Mouse (Mus musculus): Measurements from ENCODE around the gene Lrrc26. TPM values are rescaled to one million over a fixed set of nuclear protein-coding genes. Genes with fewer than 3 reads are reported as not detected.
A peak's percentile ranks its signal among the peaks of the same experiment; 100 is the strongest.

The Lrrc26 gene
- polyA plus RNA-seq, 1 experiment from 2014 or later, result 0.23 TPM

DNA sequence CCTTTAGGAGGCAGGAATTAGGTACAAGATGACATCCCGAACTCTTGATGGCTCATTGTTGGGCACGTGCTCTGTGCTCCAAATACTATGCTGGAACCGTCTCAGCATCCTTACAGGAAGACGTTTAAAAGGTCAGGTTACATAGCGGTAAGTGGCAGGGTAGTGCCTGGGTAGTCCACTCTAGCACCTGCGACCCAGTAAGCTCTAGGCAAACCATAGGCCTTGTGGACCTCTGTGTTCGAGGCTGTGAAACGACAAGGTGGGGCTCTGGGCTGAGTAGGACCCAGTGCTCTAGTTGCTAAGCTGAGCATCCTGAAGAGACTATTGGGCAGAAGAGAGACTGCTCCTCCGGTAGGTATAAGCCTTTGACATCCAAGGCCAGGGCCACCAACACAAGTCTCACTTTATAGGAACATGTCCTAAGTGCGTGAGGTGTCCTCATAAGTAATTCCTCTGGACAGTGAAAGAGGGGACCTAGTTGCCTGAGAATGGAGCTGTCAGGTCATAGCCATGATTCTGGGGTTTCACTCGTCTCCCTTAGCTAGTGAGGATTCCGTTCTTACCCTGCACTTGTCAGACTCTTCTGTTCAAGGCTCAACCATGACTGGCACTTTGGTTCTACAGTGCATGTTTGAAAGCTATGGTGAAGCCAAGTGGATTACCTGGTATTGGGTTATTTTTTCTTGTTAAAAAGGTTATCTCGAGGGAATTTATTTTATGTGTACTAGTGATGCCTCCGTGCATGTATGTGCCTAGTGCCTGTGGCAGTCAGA is 16.1 kb downstream of the Lrrc26 start:
- Histone ChIP-seq H3K4me3 (peak overlapping the region; percentile 44), H3K9ac (peak overlapping the region; percentile 62), H3K4me2 (peak overlapping the region; percentile 77), H3K27me3 (replicated peaks) (peaks cover 50% of the 10 kb centered on the region), H3K36me3 (replicated peaks) (peaks cover 9% of the 10 kb centered on the region; the same call in 1 of the 2 replicates), H3K4me1 (peaks cover 17% of the 10 kb centered on the region), H3K27ac (peak overlapping the region; percentile 73), H3K9me3 (no peaks in the 10 kb centered on the region)
- 50% methylated on average over 14 of the region's 14 CpGs for WGBS
- peak; percentile 12; the same call in 1 of the 2 replicates for ATAC-seq (replicated peaks)

DNA sequence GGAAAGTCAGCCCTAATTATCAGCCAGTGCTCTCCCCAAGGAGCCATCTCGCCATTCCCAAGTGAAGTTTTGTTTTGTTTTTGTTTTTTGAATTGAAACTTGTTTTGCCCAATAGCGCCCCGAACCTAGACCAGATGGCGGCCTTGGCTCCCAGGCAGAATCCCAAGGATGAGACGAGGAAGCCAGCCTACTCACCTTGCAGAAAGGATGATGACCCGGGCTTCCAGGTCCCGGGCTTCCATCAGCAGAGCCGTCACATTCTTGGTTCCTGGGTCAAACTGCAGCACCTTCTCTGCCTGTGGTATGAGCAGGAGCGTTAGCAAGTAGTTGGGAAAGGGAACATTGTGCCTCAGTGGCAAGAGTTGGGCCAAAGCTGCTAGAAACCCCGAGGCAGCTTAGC is 20.5 kb downstream of the Lrrc26 start:
- H3K27me3 ChIP-seq (replicated peaks), result peaks cover 87% of the 10 kb centered on the region
- no peaks in the 10 kb centered on the region for H3K9me3 ChIP-seq
- no peak for ATAC-seq (replicated peaks)
- no peak overlapping the region for H3K4me2 ChIP-seq
- H3K36me3 ChIP-seq (replicated peaks), result peaks cover 22% of the 10 kb centered on the region; the same call in 1 of the 2 replicates
- 58% methylated on average over 10 of the region's 10 CpGs for WGBS
- H3K4me3 ChIP-seq, result no peak overlapping the region
- no peak overlapping the region for H3K27ac ChIP-seq
- peaks cover 6% of the 10 kb centered on the region for H3K4me1 ChIP-seq
- no peak overlapping the region for H3K9ac ChIP-seq

DNA sequence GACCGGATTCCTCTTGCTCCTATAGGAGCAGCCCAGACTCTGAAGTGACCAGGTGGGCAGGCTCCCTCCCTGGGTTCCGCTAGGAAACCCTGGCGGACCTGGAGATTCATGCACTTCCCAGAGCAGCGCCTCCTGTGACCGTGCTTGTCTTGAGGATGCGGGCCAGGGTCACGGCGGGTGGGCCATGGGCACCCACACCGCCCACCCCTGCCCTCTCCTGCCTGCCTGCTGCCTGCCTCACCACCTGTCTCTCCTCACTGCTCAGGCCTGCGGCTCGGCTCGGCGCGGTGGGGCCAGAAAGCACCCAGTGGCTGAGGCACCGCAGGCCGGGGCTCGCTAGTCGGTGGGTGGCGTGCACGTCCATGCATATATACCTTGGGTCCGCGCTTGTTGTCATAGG is 21.3 kb downstream of the Lrrc26 start:
- H3K27me3 ChIP-seq (replicated peaks), result peaks cover 95% of the 10 kb centered on the region
- H3K36me3 ChIP-seq (replicated peaks), result peaks cover 22% of the 10 kb centered on the region; the same call in 1 of the 2 replicates
- H3K4me1 ChIP-seq, result no peaks in the 10 kb centered on the region
- H3K9me3 ChIP-seq, result no peaks in the 10 kb centered on the region
- 0 out of 2 replicates have a peak, but pooled peaks have one; percentile 27 for ATAC-seq (replicated peaks)
- WGBS, result 7% methylated on average over 22 of the region's 22 CpGs
- H3K4me2 ChIP-seq, result no peak overlapping the region
- no peak overlapping the region for H3K27ac ChIP-seq
- no peak overlapping the region for H3K9ac ChIP-seq
- H3K4me3 ChIP-seq, result no peak overlapping the region

DNA sequence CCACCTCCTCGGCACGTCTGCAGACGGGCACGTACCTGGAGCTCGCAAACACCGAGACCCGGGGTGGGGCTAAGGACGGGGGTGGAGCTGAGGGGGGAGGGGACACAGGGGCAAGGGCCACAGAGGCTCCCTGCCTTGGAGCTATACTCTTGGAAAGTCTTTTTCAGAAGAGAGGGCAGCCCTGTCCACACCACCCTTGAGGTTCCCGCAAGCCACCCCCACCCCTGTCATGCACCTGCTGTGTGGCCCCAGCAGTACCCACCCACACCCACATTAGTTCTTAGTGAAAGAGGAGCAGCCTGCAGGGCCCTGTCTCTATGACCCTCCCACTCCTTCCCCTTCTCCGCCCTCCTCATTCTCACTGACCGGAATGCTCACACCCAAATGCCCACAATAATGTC is 21.8 kb downstream of the Lrrc26 start:
- peaks cover 96% of the 10 kb centered on the region for H3K27me3 ChIP-seq (replicated peaks)
- no peak overlapping the region for H3K4me2 ChIP-seq
- no peaks in the 10 kb centered on the region for H3K4me1 ChIP-seq

DNA sequence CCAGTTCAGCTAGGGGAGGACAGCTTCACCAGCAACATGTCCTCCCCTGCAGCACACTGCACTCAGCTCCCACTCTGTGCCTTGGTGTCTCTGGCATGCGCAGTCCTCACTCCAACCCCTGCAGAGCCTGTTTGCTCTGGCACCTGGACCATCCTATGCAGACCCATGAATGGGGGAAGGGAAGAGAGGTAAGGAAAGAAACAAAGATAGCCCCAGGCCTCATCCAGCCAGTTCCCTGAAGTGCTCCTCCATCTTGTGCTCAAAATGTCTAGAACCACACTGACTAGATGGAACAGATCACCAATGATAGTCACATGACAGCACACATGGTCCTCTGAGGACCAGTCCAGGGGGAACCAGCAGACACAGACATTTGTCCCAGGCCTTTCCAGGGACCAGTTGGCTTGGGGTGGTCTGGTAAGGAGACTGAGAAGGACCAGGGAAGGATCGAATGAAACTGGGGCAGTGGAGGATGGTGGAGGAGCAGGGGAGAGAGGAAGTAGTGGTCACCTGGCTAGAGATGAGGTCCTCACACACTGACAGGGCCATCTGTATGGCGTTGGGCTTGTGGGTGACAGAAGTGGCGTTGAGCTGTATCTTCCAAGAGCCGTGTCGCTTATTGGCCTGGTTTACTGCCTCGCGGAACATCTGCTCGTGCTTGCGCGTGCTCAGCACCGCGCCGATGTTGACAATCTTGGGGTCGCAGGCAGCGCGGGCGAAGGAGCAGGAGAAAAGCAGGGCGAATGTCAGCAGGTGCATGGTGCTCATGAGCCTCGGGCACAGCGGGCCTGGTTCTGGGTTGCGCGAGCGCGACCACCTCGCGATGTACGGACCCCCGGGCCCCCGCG is 28.6 kb downstream of the Lrrc26 start:
- WGBS, result 5% methylated on average over 31 of the region's 31 CpGs
- H3K36me3 ChIP-seq (replicated peaks), result peaks cover 1% of the 10 kb centered on the region; the same call in 1 of the 2 replicates
- no peaks in the 10 kb centered on the region for H3K9me3 ChIP-seq
- ATAC-seq (replicated peaks), result peak; percentile 74
- peak overlapping the region; percentile 53 for H3K4me3 ChIP-seq
- peaks cover 24% of the 10 kb centered on the region for H3K4me1 ChIP-seq
- peak overlapping the region; percentile 61 for H3K4me2 ChIP-seq
- H3K27me3 ChIP-seq (replicated peaks), result peaks cover 53% of the 10 kb centered on the region
- peak overlapping the region; percentile 82 for H3K27ac ChIP-seq
- peak overlapping the region; percentile 65 for H3K9ac ChIP-seq

More for the DNA sequence above, 21.8 kb downstream of the Lrrc26 start:
- Histone ChIP-seq H3K36me3 (replicated peaks) (peaks cover 22% of the 10 kb centered on the region; the same call in 1 of the 2 replicates), H3K4me3 (no peak overlapping the region), H3K9me3 (no peaks in the 10 kb centered on the region), H3K27ac (no peak overlapping the region), H3K9ac (no peak overlapping the region)
- 8% methylated on average over 11 of the region's 11 CpGs for WGBS
- 0 out of 2 replicates have a peak, but pooled peaks have one; percentile 25 for ATAC-seq (replicated peaks)

DNA sequence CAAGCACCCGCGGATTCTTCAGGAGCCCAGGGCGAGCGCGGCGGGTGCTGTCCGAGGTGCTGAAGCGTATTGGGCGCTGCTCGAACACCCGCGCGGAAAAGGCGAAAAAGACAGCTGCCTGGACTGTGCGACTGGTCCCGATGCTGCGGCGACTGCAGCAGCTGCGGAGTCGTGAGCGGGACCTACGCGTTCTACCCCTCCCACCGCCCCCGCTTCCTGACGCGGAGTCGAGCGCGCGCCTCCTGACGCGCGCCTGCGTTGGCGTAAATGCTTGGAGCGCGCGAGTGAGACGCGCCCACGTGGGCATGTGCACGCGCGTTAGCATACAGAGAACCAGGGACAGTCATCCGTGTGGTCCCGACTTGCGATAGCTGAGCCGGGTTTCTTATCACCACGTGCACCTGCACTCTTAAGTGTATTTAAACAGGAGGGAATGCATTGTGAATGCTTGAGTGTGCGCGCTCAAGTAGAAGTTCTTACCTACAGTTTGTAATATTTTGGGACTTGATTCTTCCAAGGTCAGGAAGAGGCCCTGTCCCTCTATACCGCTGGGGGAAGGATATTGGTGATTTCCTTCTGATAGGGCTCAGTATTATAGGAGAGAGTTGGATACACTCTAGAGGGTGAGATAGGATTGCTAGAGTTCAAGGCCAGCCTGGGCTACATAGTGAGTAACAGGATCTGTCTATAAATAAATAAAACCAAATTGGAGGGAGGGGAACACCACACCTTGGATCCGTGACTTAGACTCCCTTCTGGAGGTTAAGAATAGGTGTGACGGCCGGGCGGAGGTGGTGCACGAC is 29.5 kb downstream of the Lrrc26 start, which contains the start of gene Grin1:
Gene Grin1 (minus strand): TSS at position 217 of the 803 bp plus-strand sequence.
- H3K27ac ChIP-seq, result peak within 1 kb of the TSS; percentile 82
- peaks cover 24% of the 10 kb centered on the region for H3K4me1 ChIP-seq
- peak; percentile 87 for ATAC-seq (replicated peaks)
- WGBS, result 8% methylated on average over 58 of the region's 58 CpGs
- peak within 1 kb of the TSS; percentile 61 for H3K4me2 ChIP-seq
- H3K9ac ChIP-seq, result peak within 1 kb of the TSS; percentile 65
- peaks cover 45% of the 10 kb centered on the region for H3K27me3 ChIP-seq (replicated peaks)
- peak within 1 kb of the TSS; percentile 53 for H3K4me3 ChIP-seq
- no peaks in the 10 kb centered on the region for H3K9me3 ChIP-seq
- no peaks in the 10 kb centered on the region for H3K36me3 ChIP-seq (replicated peaks)

DNA sequence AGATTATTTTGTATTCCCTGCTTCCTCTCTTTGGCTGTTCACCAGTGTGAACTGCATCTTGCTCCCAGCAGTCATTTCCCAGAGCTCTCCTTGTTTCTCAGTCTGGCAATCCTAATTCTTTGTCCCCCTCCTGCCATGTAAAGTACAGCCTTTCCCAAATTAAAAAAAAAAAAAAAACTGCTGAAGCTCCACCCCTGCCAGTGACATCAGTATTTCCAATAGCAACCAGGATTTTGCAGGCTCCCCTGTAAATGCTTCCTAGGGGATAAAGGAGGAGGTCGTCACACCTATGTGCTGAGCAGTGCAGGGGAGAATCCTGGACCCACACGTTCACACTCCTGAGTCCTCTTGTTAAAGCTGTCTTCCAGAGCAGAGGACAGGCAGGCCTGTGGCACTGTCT is 30.4 kb downstream of the Lrrc26 start:
- no peak overlapping the region for H3K27ac ChIP-seq
- H3K4me3 ChIP-seq, result no peak overlapping the region
- H3K9me3 ChIP-seq, result no peaks in the 10 kb centered on the region
- 41% methylated on average over 2 of the region's 2 CpGs for WGBS
- peaks cover 36% of the 10 kb centered on the region for H3K27me3 ChIP-seq (replicated peaks)
- no peak for ATAC-seq (replicated peaks)
- H3K4me2 ChIP-seq, result no peak overlapping the region
- H3K9ac ChIP-seq, result no peak overlapping the region
- H3K4me1 ChIP-seq, result peaks cover 24% of the 10 kb centered on the region
- H3K36me3 ChIP-seq (replicated peaks), result no peaks in the 10 kb centered on the region

DNA sequence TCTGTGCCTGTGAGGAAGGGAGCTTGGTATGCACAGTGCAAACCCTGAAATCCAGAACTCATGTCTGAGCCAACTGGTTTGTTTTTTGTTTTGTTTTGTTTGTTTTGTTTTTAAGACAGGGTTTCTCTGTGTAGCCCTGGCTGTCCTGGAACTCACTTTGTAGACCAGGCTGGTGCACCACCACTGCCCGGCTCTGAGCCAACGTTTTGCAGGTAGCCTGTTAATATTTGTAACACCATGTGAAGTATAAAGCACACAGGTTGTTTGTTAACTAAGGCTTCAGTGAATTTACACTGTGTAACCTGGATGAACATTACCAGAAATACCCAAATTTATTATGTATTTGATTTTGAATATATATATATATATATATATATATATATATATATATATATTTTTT is 36.3 kb downstream of the Lrrc26 start:
- Histone ChIP-seq H3K9ac (no peak overlapping the region), H3K27ac (no peak overlapping the region), H3K4me2 (no peak overlapping the region), H3K27me3 (replicated peaks) (peaks cover 6% of the 10 kb centered on the region), H3K4me3 (no peak overlapping the region), H3K9me3 (no peaks in the 10 kb centered on the region), H3K4me1 (peaks cover under 1% of the 10 kb centered on the region; the same call in 1 of the 2 replicates), H3K36me3 (replicated peaks) (no peaks in the 10 kb centered on the region)
- no peak for ATAC-seq (replicated peaks)
- WGBS, result 76% methylated on average over 2 of the region's 2 CpGs

DNA sequence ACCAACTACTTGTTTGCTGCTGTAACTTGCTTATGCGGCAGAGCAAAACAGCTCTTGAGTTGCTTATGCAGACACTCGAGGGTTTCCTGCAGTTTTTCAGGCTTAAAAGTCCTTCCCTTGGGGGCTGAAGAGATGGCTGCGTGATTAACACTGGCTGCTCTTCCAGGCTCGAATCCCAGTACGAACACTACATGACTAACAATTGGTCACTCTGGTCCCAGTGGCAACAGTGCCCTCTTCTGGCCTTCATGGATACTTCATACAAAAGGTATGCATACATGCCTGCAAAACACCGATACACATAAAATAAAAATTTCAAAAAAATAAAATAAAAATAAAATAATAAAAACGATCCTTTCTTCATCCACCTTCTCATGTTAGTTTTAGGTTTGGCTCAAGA is 38.7 kb downstream of the Lrrc26 start:
- WGBS, result 37% methylated on average over 7 of the region's 7 CpGs
- no peak overlapping the region for H3K4me2 ChIP-seq
- H3K36me3 ChIP-seq (replicated peaks), result no peaks in the 10 kb centered on the region
- H3K27ac ChIP-seq, result no peak overlapping the region
- H3K4me3 ChIP-seq, result no peak overlapping the region
- no peak for ATAC-seq (replicated peaks)
- H3K4me1 ChIP-seq, result peaks cover 15% of the 10 kb centered on the region
- no peaks in the 10 kb centered on the region for H3K9me3 ChIP-seq
- H3K27me3 ChIP-seq (replicated peaks), result no peaks in the 10 kb centered on the region
- H3K9ac ChIP-seq, result no peak overlapping the region

DNA sequence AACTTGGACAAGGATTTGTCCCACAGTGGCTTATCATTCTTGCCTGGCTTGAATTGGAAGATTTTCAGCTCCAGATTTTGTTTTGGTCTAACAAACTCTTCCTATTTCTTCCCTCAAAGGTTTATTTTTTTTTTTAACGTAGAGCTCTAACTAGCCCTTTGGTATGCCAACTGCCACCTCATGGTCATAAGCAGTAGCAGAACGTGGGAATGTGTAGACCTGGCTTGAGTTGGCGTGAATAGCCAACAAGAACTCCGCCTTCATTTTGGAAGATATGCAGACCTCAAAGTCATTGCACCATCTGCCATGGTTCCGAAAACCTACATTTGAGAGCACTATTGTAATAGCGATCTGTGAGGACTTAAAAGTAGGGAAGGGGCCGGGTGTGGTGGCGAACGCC is 41.8 kb downstream of the Lrrc26 start:
- H3K4me3 ChIP-seq, result peak overlapping the region; percentile 68
- peaks cover 33% of the 10 kb centered on the region for H3K4me1 ChIP-seq
- no peak overlapping the region for H3K9ac ChIP-seq
- peaks cover 22% of the 10 kb centered on the region; the same call in 1 of the 2 replicates for H3K36me3 ChIP-seq (replicated peaks)
- H3K4me2 ChIP-seq, result peak overlapping the region; percentile 73
- no peaks in the 10 kb centered on the region for H3K9me3 ChIP-seq
- no peaks in the 10 kb centered on the region for H3K27me3 ChIP-seq (replicated peaks)
- no peak for ATAC-seq (replicated peaks)
- H3K27ac ChIP-seq, result no peak overlapping the region
- 63% methylated on average over 9 of the region's 9 CpGs for WGBS

DNA sequence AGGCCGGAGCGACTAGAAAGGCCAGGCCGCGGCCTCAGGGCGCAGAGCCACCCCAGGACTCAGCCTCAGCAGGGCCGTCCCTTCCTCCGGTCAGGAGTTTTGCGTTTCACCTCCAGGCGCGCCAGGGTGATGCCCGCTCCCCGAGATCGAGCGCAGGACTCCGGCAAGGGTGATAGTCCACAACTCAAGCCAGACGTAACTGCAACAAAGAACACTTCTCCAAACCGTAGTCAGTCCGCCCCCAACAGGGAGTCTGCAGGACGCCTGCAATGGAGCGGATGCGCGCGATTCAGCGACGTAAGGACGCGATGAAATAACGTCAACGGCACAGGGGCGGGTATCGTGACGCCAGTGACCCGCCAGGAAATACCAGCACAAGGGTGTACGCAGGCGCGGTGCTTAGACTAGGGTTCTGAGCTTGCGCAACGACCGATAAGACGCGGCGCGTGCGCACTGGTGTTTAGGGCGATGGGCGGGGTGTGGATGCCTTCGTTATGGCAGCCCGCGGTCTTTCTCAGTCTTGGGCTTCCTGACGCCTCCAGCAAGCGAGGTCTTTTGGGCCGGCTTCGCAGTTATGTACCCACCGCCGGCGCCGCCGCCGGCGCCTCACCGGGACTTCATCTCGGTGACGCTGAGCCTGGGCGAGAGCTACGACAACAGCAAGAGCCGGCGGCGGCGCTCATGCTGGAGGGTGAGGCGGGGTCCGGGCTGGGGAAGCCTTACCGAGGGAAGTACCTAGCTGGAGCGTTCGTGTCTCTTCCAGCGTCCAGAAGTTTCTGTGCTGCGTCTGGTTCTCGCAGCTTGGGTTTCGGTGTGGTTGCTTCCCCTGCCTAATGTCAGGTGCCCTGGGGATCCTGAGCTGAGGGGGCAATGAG is 42.8 kb downstream of the Lrrc26 start, which contains the start of gene Man1b1:
Gene Man1b1 (plus strand): TSS at position 53 of the 875 bp plus-strand sequence.
- H3K36me3 ChIP-seq (replicated peaks), result peaks cover 32% of the 10 kb centered on the region; the same call in 1 of the 2 replicates
- H3K27me3 ChIP-seq (replicated peaks), result no peaks in the 10 kb centered on the region
- peak; percentile 98 for ATAC-seq (replicated peaks)
- under 1% methylated on average over 78 of the region's 78 CpGs for WGBS
- H3K27ac ChIP-seq, result peak within 1 kb of the TSS; percentile 80
- H3K4me3 ChIP-seq, result peak within 1 kb of the TSS; percentile 68
- peaks cover 33% of the 10 kb centered on the region for H3K4me1 ChIP-seq
- H3K9me3 ChIP-seq, result no peaks in the 10 kb centered on the region
- H3K4me2 ChIP-seq, result peak within 1 kb of the TSS; percentile 85
- H3K9ac ChIP-seq, result peak within 1 kb of the TSS; percentile 74
